Mouse (Mus musculus) bone marrow macrophage, adult 2 months (primary cell): Measurements from ENCODE around the gene Fxyd5. TPM values are rescaled to one million over a fixed set of nuclear protein-coding genes. Genes with fewer than 3 reads are reported as not detected.

Experiments used
- H3K27ac ChIP-seq: 2 replicates; pipeline ENCODE4 v1.5.1; 2012; ENCODE audit warnings: low read depth, low read length; ENCODE audit not compliant: insufficient read depth
- H3K4me1 ChIP-seq: 2 replicates; pipeline ENCODE4 v1.6.1; 2012; ENCODE audit warnings: low read length; ENCODE audit not compliant: control insufficient read depth, insufficient read depth
- H3K4me3 ChIP-seq: 2 replicates; pipeline ENCODE4 v1.5.1; 2012; ENCODE audit warnings: mild to moderate bottlenecking, low read length, moderate library complexity; ENCODE audit not compliant: insufficient read depth
- CTCF ChIP-seq: IDR thresholded peaks from 2 replicates; pipeline ENCODE4 v1.5.1; 2012; ENCODE audit warnings: low read depth, mild to moderate bottlenecking, low read length, moderate library complexity
- POLR2A ChIP-seq: IDR thresholded peaks from 2 replicates; pipeline ENCODE4 v1.6.1; 2012; ENCODE audit warnings: mild to moderate bottlenecking, low read depth, low read length, borderline replicate concordance
- polyA plus RNA-seq: library from polyadenylated mRNA; stranded (reverse); fragments of >200 nt; gene quantifications from 2 replicates; pipeline ENCODE4 v1.2.4, GENCODE M21; 2012; ENCODE audit not compliant: missing spikeins, insufficient read depth, insufficient read length

Fxyd5 gene
- polyA plus RNA-seq, 1 experiment = 2,039 TPM

GRCm38 (mm10) chr7:31069491-31069890 is 27.2 kb upstream of the Fxyd5 start:
- Histone ChIP-seq H3K27ac (no peak overlapping the region), H3K4me1 (no peaks in the 10 kb centered on the region), H3K4me3 (no peak overlapping the region)
- TF ChIP-seq CTCF (no peak), POLR2A (no peak)

GRCm38 (mm10) chr7:31067836-31068235 is 25.6 kb upstream of the Fxyd5 start:
- Histone ChIP-seq H3K4me3 (no peak overlapping the region), H3K27ac (no peak overlapping the region), H3K4me1 (no peaks in the 10 kb centered on the region)
- TF ChIP-seq CTCF = no peak

GRCm38 (mm10) chr7:31063074-31063560 is 20.8 kb upstream of the Fxyd5 start:
- peaks cover 3% of the 10 kb centered on the region for H3K4me1 ChIP-seq
- no peak overlapping the region for H3K27ac ChIP-seq
- TF ChIP-seq POLR2A (no peak), CTCF (no peak)
- no peak overlapping the region for H3K4me3 ChIP-seq

GRCm38 (mm10) chr7:31060621-31061010 is 18.3 kb upstream of the Fxyd5 start:
- no peak overlapping the region for H3K4me3 ChIP-seq
- H3K27ac ChIP-seq = no peak overlapping the region
- peaks cover 3% of the 10 kb centered on the region for H3K4me1 ChIP-seq
- TF ChIP-seq CTCF (no peak), POLR2A (no peak)

- no peak for TF ChIP-seq POLR2A
- no peak for TF ChIP-seq CTCF
- Histone ChIP-seq H3K4me1 (peaks cover 3% of the 10 kb centered on the region), H3K4me3 (no peak overlapping the region), H3K27ac (no peak overlapping the region)
These were observed 17.8 kb upstream of the Fxyd5 start for GRCm38 (mm10) chr7:31059919-31060620.

GRCm38 (mm10) chr7:31059108-31059507 is 16.8 kb upstream of the Fxyd5 start, which contains the start of gene Lgi4:
Lgi4 (plus strand) TSS chr7:31059342.
- TF ChIP-seq POLR2A (no peak), CTCF (peak; percentile 99)
- no peak within 1 kb of the TSS for H3K4me3 ChIP-seq
- peaks cover 3% of the 10 kb centered on the region for H3K4me1 ChIP-seq
- no peak within 1 kb of the TSS for H3K27ac ChIP-seq

- TF ChIP-seq POLR2A = no peak
- TF ChIP-seq CTCF = no peak
- Histone ChIP-seq H3K4me3 (no peak overlapping the region), H3K27ac (no peak overlapping the region)
These were observed 15.9 kb upstream of the Fxyd5 start for GRCm38 (mm10) chr7:31058211-31058610.

GRCm38 (mm10) chr7:31057730-31058129 is 15.4 kb upstream of the Fxyd5 start:
- H3K4me1 ChIP-seq = peaks cover 3% of the 10 kb centered on the region
- H3K27ac ChIP-seq = no peak overlapping the region
- TF ChIP-seq CTCF = no peak
- no peak for TF ChIP-seq POLR2A
- no peak overlapping the region for H3K4me3 ChIP-seq

More at GRCm38 (mm10) chr7:31058211-31058610, 15.9 kb upstream of the Fxyd5 start:
- peaks cover 3% of the 10 kb centered on the region for H3K4me1 ChIP-seq

- H3K4me3 ChIP-seq = no peak within 1 kb of the TSS
- no peak for TF ChIP-seq POLR2A
- no peak for TF ChIP-seq CTCF
- H3K4me1 ChIP-seq = peaks cover 6% of the 10 kb centered on the region
- no peak within 1 kb of the TSS for H3K27ac ChIP-seq
These were observed 14.8 kb upstream of the Fxyd5 start, which contains the start of gene Fxyd1 for GRCm38 (mm10) chr7:31057071-31057470. Fxyd1 (minus strand) TSS chr7:31057199.

GRCm38 (mm10) chr7:31056448-31056847 is 14.2 kb upstream of the Fxyd5 start:
- H3K4me1 ChIP-seq = peaks cover 6% of the 10 kb centered on the region
- no peak overlapping the region for H3K4me3 ChIP-seq
- TF ChIP-seq POLR2A = no peak
- TF ChIP-seq CTCF = no peak
- no peak overlapping the region for H3K27ac ChIP-seq
